ENCODE assay signal across 20 mouse cellular contexts in the genomic region with DNA sequence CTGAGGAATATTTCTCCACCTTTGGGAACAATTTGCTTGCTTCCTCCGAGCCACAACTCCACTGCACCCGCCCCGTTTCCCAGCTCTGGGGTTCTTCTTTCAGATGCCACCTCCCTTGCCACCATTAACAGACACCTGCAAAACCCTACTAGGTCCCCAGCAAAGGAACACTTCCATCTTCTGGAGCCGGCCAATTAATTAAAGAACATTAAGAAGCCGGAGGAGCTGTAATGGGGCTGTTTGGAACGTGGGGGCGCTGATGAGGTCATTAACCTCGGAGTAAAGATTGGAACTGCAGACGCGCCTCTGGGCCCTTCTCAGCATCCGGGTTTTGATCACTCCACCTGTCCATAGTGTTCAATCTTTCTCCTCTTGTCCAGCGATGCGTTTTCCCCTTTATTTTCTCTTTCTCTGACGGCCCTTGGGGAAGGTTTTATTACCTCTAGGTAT. TPM values are rescaled to one million over a fixed set of nuclear protein-coding genes. Genes with fewer than 3 reads are reported as not detected.
DNase-seq lines count a peak whose midpoint lies in the region; ATAC-seq lines count a peak whose summit lies in the region.
"Had no signal": no experiment of that assay in that cellular context is flagged by ENCODE, and none has a peak within 500 bp of the region (broad histone marks: within the 10 kb centered on the region; RNA-seq: fewer than 3 reads in every experiment).

No protein-coding gene starts in this region.

- WGBS in limb, embryonic 11.5 days: 2% methylated on average over 14 of the region's 14 CpGs
- WGBS in embryonic facial prominence, embryonic 10.5 days: 2% methylated on average over 14 of the region's 14 CpGs

- H3K4me1 ChIP-seq in limb, embryonic 11.5 days (ENCODE audit: control insufficient read depth, insufficient read depth, low read length): peaks cover 16% of the 10 kb centered on the region
- H3K4me1 ChIP-seq in embryonic facial prominence, embryonic 10.5 days: peaks cover 4% of the 10 kb centered on the region; the same call in 1 of the 2 replicates
- H3K4me1 ChIP-seq: forebrain, embryonic 13.5 days; liver, embryonic 15.5 days; midbrain, embryonic 12.5 days had no signal

- peak; percentile 36 for DNase-seq in CD4-positive, CD25-positive, alpha-beta regulatory T cell, adult 2 months (ENCODE audit: low read depth, low spot score)
- DNase-seq in kidney, adult 18-20 months: peak; percentile 51
- DNase-seq in kidney, adult 11 months: no peak
- DNase-seq in ZHBTc4 (ENCODE audit: low read depth, low spot score): peak; percentile 66
- DNase-seq in limb, embryonic 11.5 days (ENCODE audit: low spot score): peak; percentile 47
- DNase-seq in layer of hippocampus, postnatal 10 days (ENCODE audit: low spot score in 2 of 2): no peak
- DNase-seq in embryonic facial prominence, embryonic 10.5 days (ENCODE audit: low spot score): no peak
- DNase-seq: cerebellum, adult 9-10 months; heart, postnatal 14 days; layer of hippocampus, adult 9-11 months; thymus, postnatal 4 days had no signal

- H3K9ac ChIP-seq in limb, embryonic 11.5 days (ENCODE audit: low read length): no peak overlapping the region
- H3K9ac ChIP-seq: forebrain, embryonic 13.5 days; liver, embryonic 15.5 days; midbrain, embryonic 12.5 days had no signal

- no peak overlapping the region for H3K27ac ChIP-seq in limb, embryonic 11.5 days (replicated peaks; ENCODE audit: low read depth, low read length)
- H3K27ac ChIP-seq in embryonic facial prominence, embryonic 10.5 days (replicated peaks): no peak overlapping the region
- H3K27ac ChIP-seq: forebrain, embryonic 13.5 days; liver, embryonic 15.5 days; midbrain, embryonic 12.5 days had no signal

- ATAC-seq in CD4-positive, CD25-positive, alpha-beta regulatory T cell, adult 4 months: no peak
- no peak for ATAC-seq in limb, embryonic 11.5 days (ENCODE audit: insufficient number of reproducible peaks, low FRiP score, low TSS enrichment, low read depth)
- ATAC-seq: forebrain, embryonic 13.5 days; hindbrain, embryonic 16.5 days had no signal

- H3K4me2 ChIP-seq in limb, embryonic 11.5 days (ENCODE audit: low read depth, severe bottlenecking): no peak overlapping the region; the same call in 1 of the 2 replicates
- H3K4me2 ChIP-seq: forebrain, embryonic 13.5 days; liver, embryonic 15.5 days; midbrain, embryonic 12.5 days had no signal

- peaks cover 80% of the 10 kb centered on the region for H3K27me3 ChIP-seq in limb, embryonic 11.5 days (ENCODE audit: control insufficient read depth, insufficient read depth, low read length)
- H3K27me3 ChIP-seq in embryonic facial prominence, embryonic 10.5 days (replicated peaks; ENCODE audit: low read depth, poor library complexity, severe bottlenecking): peaks cover 100% of the 10 kb centered on the region

- no peaks in the 10 kb centered on the region for H3K9me3 ChIP-seq in limb, embryonic 11.5 days (ENCODE audit: control insufficient read depth, low read length)
- H3K9me3 ChIP-seq in embryonic facial prominence, embryonic 10.5 days: no peaks in the 10 kb centered on the region
- H3K9me3 ChIP-seq: forebrain, embryonic 13.5 days; liver, embryonic 15.5 days; midbrain, embryonic 12.5 days had no signal

- no peak overlapping the region for H3K4me3 ChIP-seq in limb, embryonic 11.5 days (ENCODE audit: low read depth, low read length)
- no peak overlapping the region for H3K4me3 ChIP-seq in embryonic facial prominence, embryonic 10.5 days
- H3K4me3 ChIP-seq: forebrain, embryonic 13.5 days; liver, embryonic 15.5 days; midbrain, embryonic 12.5 days had no signal

- no peaks in the 10 kb centered on the region for H3K36me3 ChIP-seq in limb, embryonic 11.5 days (ENCODE audit: control insufficient read depth, insufficient read depth, low read length)
- no peaks in the 10 kb centered on the region for H3K36me3 ChIP-seq in embryonic facial prominence, embryonic 10.5 days (replicated peaks)
- H3K36me3 ChIP-seq: liver, embryonic 15.5 days; midbrain, embryonic 12.5 days had no signal

RNA-seq across cellular contexts. Expression of a gene that starts 15.2 kb away (rescaled TPM):
- polyA plus RNA-seq in CD4-positive, CD25-positive, alpha-beta regulatory T cell, adult 4 months (2017; shearing (Covaris generic)): under 1 TPM in 1 of 2 experiments, not detected in 1; 0.23 TPM
- polyA plus RNA-seq in limb, embryonic 11.5 days (2014; fragmentation: Nextera tagmentation; extraction: Ambion mirVana): 1.7 and 1.8 TPM in 2 replicates
- not detected for total RNA-seq in layer of hippocampus, postnatal 10 days (2021)
- not detected in 2 replicates for polyA plus RNA-seq in embryonic facial prominence, embryonic 10.5 days (2016; fragmentation: Nextera tagmentation; extraction: Ambion mirVana)
- total RNA-seq: heart, postnatal 14 days; left cerebral cortex, postnatal 25 days; neutrophil, adult 5-6 weeks had no signal
- polyA plus RNA-seq: forebrain, embryonic 13.5 days; liver, embryonic 15.5 days; midbrain, embryonic 12.5 days had no signal

RNA-seq across cellular contexts. Expression of a gene that starts 25.7 kb away (rescaled TPM):
- polyA plus RNA-seq in CD4-positive, CD25-positive, alpha-beta regulatory T cell, adult 4 months (2017; shearing (Covaris generic)): not detected
- 0.38 and 0.89 TPM in 2 replicates for polyA plus RNA-seq in limb, embryonic 11.5 days (2014; fragmentation: Nextera tagmentation; extraction: Ambion mirVana)
- total RNA-seq in layer of hippocampus, postnatal 10 days (2021): not detected
- polyA plus RNA-seq in embryonic facial prominence, embryonic 10.5 days (2016; fragmentation: Nextera tagmentation; extraction: Ambion mirVana): not detected in 2 replicates
- total RNA-seq: heart, postnatal 14 days; left cerebral cortex, postnatal 25 days; neutrophil, adult 5-6 weeks had no signal
- polyA plus RNA-seq: embryonic facial prominence, embryonic 14.5 days; forebrain, embryonic 13.5 days; liver, embryonic 15.5 days; midbrain, embryonic 12.5 days had no signal

RNA-seq across cellular contexts. Expression of a gene that starts 30.4 kb away (rescaled TPM):
- polyA plus RNA-seq in CD4-positive, CD25-positive, alpha-beta regulatory T cell, adult 4 months (2017; shearing (Covaris generic)): not detected
- 3.7 and 4.3 TPM in 2 replicates for polyA plus RNA-seq in limb, embryonic 11.5 days (2014; fragmentation: Nextera tagmentation; extraction: Ambion mirVana)
- total RNA-seq in layer of hippocampus, postnatal 10 days (2021): not detected
- polyA plus RNA-seq in embryonic facial prominence, embryonic 10.5 days (2016; fragmentation: Nextera tagmentation; extraction: Ambion mirVana): not detected in 2 replicates
- total RNA-seq: heart, postnatal 14 days; left cerebral cortex, postnatal 25 days; neutrophil, adult 5-6 weeks had no signal
- polyA plus RNA-seq: forebrain, embryonic 13.5 days; midbrain, embryonic 12.5 days; testis, adult 2 months had no signal

RNA-seq across cellular contexts. Expression of a gene that starts 36.3 kb away (rescaled TPM):
- polyA plus RNA-seq in CD4-positive, CD25-positive, alpha-beta regulatory T cell, adult 4 months (2017; shearing (Covaris generic)): not detected
- 1.9 and 2.8 TPM in 2 replicates for polyA plus RNA-seq in limb, embryonic 11.5 days (2014; fragmentation: Nextera tagmentation; extraction: Ambion mirVana)
- total RNA-seq in layer of hippocampus, postnatal 10 days (2021): not detected
- polyA plus RNA-seq in embryonic facial prominence, embryonic 10.5 days (2016; fragmentation: Nextera tagmentation; extraction: Ambion mirVana): 0.15 TPM in 1 of 2 replicates, not detected in the other
- total RNA-seq: heart, postnatal 14 days; left cerebral cortex, postnatal 25 days; neutrophil, adult 5-6 weeks had no signal
- polyA plus RNA-seq: forebrain, embryonic 13.5 days; midbrain, embryonic 12.5 days had no signal

RNA-seq across cellular contexts. Expression of a gene that starts 47.1 kb away (rescaled TPM):
- polyA plus RNA-seq in CD4-positive, CD25-positive, alpha-beta regulatory T cell, adult 4 months (2017; shearing (Covaris generic)): not detected
- polyA plus RNA-seq in limb, embryonic 11.5 days (2014; fragmentation: Nextera tagmentation; extraction: Ambion mirVana): 2.1 and 2.6 TPM in 2 replicates
- total RNA-seq in layer of hippocampus, postnatal 10 days (2021): not detected
- 0.07 and 0.28 TPM in 2 replicates for polyA plus RNA-seq in embryonic facial prominence, embryonic 10.5 days (2016; fragmentation: Nextera tagmentation; extraction: Ambion mirVana)
- total RNA-seq: left cerebral cortex, postnatal 25 days; neutrophil, adult 5-6 weeks had no signal
- polyA plus RNA-seq: forebrain, embryonic 13.5 days; midbrain, embryonic 12.5 days had no signal

Comparison
In these comparisons a context has a peak if more than half of its experiments do, and no peak if none do; other contexts are left out.
1. DNase-seq: peak in CD4-positive, CD25-positive, alpha-beta regulatory T cell, adult 2 months (single experiment), kidney, adult 18-20 months (single experiment), ZHBTc4 (single experiment) and limb, embryonic 11.5 days (single experiment); none in kidney, adult 11 months (single experiment), layer of hippocampus, postnatal 10 days (0 of 2) and embryonic facial prominence, embryonic 10.5 days (single experiment).